Mouse (Mus musculus): Measurements from ENCODE around the gene Cpsf4. TPM values are rescaled to one million over a fixed set of nuclear protein-coding genes. Genes with fewer than 3 reads are reported as not detected.
"Not testable (repeated sequence)": the region's sequence is repeated elsewhere in the genome, so short reads cannot be mapped to it uniquely, and the experiment has no call there.

The Cpsf4 gene
- 34.0 and 34.6 TPM in 2 replicates for polyA plus RNA-seq (2012; rRNA removed)

DNA sequence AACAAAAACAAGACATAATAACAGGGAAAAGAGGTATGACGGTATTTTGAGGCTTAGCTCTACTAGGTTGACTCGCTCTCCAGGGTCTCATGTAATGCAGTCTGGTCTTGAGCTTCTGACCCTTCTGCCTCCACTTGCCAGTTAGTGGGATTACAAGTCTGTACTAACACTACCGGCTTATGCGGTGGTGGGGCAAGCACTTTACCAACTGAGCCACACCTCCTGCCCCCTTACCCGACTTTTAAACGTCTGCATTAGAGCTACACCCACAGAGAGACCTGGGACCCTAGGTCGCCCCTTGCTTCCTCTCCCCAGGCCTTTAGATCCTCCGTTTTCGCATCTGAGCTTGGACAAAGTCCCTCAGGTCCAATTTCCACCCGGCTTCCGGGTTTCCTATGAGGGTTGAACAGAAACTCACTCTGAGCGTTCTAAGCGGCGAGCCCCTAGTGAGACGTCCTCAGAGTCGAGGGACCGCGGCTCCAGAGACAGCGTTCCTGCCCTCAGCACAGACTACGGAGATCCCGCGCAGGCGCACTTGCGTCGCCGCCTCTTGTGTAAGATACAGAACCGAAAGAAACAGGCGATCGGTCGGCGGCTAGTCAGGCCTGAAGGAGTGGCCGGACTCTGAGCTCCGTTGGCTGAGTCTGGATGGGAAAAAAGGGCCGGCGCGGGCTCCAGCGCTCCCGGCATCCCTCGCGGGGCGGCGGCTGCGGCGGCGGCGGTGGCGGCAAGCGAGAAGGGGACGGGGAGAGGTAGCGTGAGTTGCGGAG, at the start of gene Cpsf4, which contains the start of gene Ptcd1:
Cpsf4 (plus strand) TSS at position 678 of the 770 bp plus-strand sequence.
Ptcd1 (minus strand) TSS at position 573 of the 770 bp plus-strand sequence.
- peak; percentile 97 for DNase-seq (ENCODE audit: low read depth, low spot score)
- under 1% methylated on average over 51 of the region's 51 CpGs for WGBS

DNA sequence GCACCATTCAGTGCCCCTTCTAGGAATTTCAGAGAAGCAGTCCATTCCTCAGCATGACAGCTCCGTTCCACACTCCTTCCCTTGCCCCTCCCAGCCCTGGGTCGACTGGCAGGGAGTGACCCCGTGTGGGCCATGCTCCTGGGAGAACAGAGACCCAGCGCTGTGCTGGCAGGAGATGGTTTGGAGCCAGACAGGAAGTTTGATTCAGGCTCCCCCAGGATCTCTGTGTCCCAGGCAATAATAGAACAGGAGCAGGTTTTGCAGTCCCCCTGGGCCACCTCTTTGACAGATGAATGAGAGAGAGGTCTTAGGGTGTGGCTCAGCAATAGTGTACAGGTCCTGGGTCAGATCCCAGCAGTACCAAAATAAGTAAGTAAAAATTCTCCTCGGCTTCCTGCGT, 49.0 kb upstream of the Cpsf4 start:
- DNase-seq (ENCODE audit: low read depth, low spot score), result no peak
- WGBS, result 48% methylated on average over 6 of the region's 6 CpGs

DNA sequence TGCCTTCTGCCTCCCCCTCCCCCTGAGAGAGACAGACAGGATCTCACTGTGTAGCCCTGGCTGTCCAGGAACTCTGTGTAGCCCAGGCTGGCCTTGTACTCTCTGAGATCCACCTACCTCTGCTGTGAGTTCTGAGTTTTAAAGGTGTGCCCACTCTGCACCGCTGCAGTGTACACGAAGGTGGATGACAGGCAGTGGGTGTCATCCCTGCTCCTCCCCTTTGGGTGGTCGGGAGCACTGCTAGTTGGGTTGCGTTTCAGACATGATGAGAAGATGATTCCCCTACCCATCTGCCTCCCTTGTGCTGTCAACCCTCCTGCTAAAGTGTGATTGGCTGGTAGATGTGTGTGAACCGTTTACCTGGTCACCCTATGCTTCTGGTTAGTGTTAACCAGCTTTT, 48.6 kb upstream of the Cpsf4 start:
- no peak for DNase-seq (ENCODE audit: low read depth, low spot score)
- 90% methylated on average over 5 of the region's 5 CpGs for WGBS

DNA sequence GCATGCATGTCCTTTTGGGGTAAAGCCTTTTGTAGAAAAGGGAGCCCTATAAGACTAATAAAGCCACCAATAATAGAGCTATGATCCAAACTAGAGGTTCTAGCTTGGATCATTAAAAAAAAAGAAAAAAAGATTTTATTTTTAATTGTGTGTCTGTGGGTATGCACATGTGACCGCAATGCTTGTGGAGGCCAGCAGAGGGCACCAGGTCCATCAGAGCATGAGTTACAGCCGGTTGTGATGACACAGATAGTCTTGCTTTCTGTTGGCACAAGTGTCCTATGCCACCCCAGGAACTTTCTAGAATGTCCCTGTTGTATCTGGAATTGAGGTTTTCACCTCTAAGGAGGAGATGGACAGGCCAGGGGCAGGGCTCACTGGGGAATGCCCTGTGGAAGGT, 47.6 kb upstream of the Cpsf4 start:
- 96% methylated on average over 2 of the region's 2 CpGs for WGBS

DNA sequence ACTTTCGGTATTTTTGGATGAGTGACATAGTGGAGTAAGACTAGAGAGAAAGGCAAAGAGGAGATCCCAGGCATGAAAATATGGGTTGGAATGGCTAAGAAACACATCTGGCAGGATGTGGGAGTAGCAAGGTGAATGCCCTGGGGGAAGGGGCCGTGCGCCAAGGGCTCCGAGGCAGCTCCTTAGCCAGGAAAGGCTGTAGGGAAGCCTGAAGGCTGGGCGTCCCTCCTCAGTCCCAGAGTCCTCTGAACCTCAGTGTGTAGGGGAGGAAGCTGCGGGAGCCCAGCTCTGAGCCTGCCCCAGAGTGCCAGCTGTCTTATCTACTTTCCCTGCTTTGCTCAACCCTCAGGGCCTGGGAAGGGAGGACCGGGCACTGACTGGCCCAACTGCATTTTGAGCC, 46.1 kb upstream of the Cpsf4 start:
- WGBS, result 72% methylated on average over 7 of the region's 7 CpGs
- DNase-seq (ENCODE audit: low read depth, low spot score), result no peak

More for the DNA sequence above, 47.6 kb upstream of the Cpsf4 start:
- no peak for DNase-seq (ENCODE audit: low read depth, low spot score)

DNA sequence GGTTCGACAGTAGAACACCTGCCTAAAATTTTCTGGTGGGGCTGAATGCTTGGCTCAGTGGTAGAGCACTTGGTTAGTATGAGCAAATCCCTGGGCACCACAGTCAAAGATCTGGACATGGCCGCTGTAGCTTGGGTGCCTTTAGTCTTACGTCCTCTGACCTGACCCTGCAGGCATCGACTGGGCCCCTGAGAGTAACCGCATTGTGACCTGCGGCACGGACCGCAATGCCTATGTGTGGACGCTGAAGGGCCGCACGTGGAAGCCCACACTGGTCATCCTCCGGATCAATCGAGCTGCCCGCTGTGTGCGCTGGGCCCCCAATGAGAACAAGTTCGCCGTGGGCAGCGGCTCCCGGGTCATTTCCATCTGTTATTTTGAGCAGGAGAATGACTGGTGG, 43.6 kb upstream of the Cpsf4 start:
- DNase-seq (ENCODE audit: low read depth, low spot score), result no peak

DNA sequence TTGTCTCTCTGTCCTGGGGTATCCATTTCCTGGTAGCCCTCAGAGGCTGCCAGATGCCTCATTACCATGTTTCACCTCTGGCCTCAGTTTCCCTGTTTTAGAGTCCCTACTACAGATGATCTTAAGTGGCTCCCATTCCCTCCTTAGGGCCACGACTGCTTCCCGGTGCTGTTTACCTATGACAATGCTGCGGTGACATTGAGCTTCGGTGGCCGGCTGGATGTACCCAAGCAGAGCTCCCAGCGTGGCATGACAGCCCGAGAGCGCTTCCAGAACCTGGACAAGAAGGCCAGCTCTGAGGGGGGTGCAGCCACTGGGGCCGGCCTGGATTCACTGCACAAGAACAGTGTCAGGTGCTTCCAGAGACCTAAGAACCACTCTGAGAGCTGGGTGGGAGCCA, 40.4 kb upstream of the Cpsf4 start:
- WGBS, result 90% methylated on average over 9 of the region's 9 CpGs
- no peak for DNase-seq (ENCODE audit: low read depth, low spot score)

More for the DNA sequence above, 43.6 kb upstream of the Cpsf4 start:
- 92% methylated on average over 19 of the region's 19 CpGs for WGBS

DNA sequence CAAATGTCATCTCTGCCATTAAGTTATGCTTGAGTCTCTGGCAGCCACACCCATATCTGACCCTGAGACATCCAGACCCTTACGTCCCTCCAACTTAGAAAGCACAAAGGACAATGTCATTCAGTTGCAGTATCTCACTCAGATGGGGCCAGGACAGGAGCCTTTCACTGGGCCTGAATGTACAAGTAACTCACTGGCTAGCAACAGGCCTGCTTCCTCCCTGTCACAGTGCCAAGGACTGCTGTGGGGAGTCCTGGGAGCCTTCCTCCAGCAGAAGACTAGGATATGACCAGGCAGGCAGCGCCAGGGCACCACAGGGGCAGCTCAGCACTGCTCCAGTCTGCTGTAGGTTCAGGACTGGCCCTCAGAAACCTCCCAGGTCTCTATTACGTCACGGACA, 37.9 kb upstream of the Cpsf4 start:
- no peak for DNase-seq (ENCODE audit: low read depth, low spot score)
- 87% methylated on average over 4 of the region's 4 CpGs for WGBS

DNA sequence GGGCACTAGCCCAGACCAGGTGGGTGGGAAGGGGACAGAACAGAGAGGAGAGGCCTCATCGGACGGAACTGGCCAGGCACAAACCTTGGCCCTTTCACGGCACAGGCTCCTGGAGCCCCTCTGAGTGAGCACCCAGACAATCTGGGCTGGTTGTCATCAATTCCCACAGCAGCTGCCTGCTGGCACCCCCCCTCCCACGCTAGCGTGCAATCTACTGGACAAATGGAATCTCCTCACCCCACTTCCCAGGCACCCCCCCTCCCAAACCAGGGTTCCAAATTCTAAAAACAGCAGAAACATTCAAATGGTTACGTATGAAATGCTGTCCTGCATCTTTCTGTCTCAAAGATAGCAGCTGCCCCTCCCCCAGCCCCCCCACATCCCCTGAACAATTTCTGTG, 37.2 kb upstream of the Cpsf4 start:
- not testable (repeated sequence) for DNase-seq (ENCODE audit: low read depth, low spot score)
- WGBS, result 82% methylated on average over 4 of the region's 6 CpGs

DNA sequence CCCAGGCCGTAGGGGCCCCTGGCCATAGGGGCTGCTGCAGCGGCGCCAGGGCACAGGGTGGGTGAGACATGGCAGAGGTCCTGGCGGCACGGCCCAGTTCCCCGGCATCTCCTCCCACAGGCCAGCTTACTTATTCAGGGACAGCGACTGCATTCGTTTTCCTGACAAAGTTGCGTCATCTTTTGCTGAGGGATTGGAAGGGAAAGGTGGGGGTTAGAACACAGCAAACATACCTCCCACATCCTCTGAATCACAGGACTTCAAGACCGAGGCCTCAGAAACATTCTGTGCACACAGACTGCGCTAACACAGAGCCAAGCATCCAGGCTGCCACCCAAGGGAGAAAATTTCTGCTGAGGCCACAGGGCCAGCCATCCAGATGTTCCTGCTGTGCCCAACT, 36.8 kb upstream of the Cpsf4 start:
- 73% methylated on average over 11 of the region's 11 CpGs for WGBS
- DNase-seq (ENCODE audit: low read depth, low spot score), result no peak

DNA sequence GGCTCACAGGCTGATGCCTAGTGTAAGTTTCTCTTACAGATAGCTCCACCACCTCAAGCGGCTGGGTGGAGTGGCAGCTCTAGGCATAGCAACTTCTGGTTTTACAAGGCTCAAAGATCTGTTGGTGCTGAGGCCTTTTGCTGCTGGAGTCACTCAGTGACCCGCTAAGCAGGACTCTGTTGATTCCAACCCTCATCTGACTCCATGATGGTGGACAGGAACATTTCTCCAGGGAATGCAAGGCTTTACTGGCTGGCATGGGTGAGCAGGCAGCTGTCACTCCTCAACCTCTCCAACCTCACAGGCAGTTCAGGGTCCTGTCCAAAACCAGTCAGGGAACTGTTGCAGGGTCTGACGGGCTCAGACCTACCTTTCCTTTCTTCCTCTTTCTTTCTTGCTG, 36.0 kb upstream of the Cpsf4 start:
- DNase-seq (ENCODE audit: low read depth, low spot score), result no peak
- 62% methylated on average over 3 of the region's 3 CpGs for WGBS

DNA sequence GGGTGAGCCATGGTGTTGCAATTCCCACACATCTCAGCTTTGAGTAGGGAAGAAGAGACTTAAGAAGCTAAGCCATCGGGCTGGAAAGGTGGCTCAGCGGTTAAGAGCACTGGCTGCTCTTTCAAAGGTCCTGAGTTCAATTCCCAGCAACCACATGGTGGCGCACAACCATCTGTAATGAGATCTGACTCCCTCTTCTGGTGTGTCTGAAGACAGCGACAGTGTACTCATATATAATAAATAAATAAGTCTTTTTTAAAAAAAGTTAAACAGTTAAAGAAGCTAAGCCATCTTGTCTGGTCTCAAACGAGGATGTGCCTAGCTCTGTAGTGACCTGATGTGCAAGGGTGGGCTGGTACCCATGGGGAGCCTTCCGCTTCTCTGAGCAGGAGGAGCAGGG, 33.7 kb upstream of the Cpsf4 start:
- 90% methylated on average over 6 of the region's 6 CpGs for WGBS
- not testable (repeated sequence) for DNase-seq (ENCODE audit: low read depth, low spot score)

DNA sequence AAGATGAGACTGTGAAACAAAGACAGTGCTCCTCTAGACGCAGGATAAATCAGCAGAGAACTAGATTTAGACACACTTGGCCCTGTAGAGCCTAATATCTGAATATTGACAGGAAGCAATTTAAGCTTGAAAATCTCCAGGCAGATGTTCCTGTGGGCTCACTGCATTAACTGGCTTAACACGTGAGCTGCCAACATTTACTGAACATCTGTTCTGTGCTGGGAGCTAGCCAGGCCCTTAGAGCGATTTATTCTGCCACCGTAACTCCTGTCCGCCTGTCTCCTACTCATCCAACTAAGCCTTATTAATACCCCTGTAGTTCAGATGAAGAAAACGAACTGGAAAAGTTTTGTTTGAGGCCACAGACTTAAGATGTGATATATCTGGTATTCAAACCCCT, 28.2 kb upstream of the Cpsf4 start:
- no peak for DNase-seq (ENCODE audit: low read depth, low spot score)
- WGBS, result 2% methylated on average over 6 of the region's 6 CpGs

DNA sequence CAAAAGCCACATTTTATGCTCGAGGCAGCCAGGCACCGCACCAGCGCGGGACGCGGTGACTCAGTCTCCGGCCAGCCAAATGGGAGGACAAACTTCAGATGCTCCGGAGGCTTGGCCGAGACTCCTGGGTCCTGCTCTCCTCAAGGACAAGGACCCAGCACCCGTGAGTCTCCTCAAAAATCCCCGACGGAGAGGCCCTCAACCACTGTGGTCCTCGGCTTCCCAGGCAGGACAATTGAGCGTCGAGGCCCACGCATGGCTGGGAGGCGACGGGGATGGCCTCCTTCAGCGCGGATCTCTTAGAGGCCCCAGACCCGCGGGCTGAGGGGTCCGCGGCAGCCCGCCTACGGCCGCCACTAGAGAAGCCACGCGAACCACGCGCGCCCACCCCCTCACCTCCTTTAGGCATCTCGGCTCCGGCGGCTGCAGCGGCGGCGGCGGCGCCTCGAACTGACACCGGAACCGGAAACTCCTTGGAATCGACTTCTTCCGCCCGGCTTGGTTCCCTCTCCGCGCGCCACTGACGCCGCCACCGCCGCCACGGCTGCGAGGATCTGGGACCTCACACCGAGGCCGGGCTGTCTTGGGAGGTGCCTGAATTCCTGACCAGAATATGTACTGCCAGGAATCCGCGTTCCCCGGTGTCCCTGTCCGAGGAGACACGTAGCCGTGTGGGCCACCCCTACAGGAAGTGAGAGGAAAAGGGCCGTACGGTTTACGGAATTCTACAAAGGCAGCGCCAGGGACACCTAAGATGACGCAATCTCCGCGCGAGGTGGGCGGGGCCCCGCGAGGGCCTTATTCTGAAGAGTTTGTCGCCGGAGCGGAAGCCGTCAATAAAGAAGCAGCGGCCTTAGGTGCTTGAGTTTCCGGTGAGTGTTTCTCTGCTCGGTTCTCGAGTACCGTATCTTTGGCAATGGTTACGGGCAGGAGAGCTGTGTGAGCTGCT, 27.2 kb upstream of the Cpsf4 start, which contains the start of the genes Pdap1 and Bud31:
Pdap1 (minus strand) TSS at position 668 of the 949 bp plus-strand sequence.
Bud31 (plus strand) TSS at position 792 of the 949 bp plus-strand sequence.
- under 1% methylated on average over 84 of the region's 84 CpGs for WGBS
- peak; percentile 74 for DNase-seq (ENCODE audit: low read depth, low spot score)

DNA sequence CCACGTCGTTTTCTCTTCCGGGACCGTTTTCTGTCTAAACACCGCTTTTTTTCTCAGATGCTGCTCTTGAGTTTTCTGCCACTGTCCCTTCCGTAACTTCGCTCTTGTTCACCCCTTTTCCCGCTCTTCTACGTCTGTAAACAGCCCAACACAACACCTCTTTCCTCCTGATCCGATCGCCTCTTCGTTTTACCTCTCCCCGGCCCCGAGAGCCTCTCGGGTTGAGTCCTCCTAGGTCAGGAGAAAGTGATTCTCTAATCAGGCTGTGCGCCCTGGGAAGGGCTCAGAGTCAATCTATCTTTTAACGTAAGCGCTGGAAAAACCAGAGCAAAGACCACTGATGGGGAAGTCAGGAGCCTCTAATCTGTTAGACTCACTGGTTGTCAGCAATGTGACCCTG, 26.4 kb upstream of the Cpsf4 start:
- DNase-seq (ENCODE audit: low read depth, low spot score), result no peak
- under 1% methylated on average over 18 of the region's 18 CpGs for WGBS

DNA sequence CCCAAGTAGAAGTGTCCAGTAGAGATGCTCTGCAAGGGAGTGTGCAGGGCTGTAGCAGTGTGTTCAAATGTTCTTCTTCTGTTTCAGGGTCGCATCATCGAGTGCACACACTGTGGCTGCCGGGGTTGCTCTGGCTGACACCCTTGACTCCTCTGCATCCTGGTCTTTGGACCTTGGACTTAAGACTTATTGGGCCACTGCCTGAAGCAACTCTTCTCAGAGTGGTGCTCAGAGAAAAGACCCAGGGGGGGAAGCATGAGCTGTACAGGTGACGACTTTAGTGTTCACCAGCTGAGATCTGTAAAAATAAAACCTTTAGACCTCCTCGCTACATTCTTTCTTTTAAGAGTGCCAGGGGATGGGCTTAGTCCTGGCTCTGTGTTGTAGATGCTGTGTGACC, 19.3 kb upstream of the Cpsf4 start:
- DNase-seq (ENCODE audit: low read depth, low spot score), result no peak
- WGBS, result 73% methylated on average over 5 of the region's 5 CpGs

DNA sequence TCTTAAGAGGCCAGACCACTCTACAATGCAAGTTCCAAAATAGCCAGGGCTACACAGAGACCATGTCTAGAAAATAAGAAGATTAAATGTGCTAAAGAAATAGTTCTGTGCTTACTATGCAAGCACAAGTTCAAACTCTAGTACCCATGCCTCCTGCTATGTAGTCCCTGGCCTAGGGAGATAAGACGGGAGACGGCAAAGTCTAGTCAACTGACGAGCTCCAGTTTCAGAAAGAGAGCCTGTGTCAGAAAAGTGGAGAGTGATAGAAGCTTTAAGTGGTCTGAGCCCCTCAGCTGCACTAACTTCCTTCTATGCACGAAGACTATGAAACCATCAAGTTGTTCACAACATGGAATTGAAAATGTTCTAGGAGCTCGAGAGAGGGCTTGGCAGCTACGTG, 17.7 kb upstream of the Cpsf4 start:
- WGBS, result 91% methylated on average over 6 of the region's 6 CpGs
- DNase-seq (ENCODE audit: low read depth, low spot score), result no peak

DNA sequence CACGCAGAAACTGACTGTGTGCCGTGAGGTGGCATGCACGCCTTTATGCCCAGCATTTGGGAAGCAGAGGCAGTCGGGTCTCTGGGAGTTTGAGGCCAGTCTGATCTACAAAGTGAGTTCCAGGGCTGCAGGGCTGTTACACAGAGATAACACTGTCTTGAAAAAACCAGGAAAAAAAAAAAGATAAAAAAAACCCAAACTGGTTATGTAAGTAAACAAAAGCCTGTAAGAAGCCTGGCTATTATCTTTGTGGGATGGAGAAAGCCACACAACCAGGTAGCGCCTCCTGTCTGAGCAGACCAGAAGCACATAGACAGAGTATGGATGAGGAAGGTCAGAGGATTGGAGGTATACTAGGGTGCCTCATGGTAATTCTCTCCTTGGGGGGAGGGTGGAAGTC, 14.3 kb upstream of the Cpsf4 start:
- 93% methylated on average over 5 of the region's 5 CpGs for WGBS
- DNase-seq (ENCODE audit: low read depth, low spot score), result no peak

DNA sequence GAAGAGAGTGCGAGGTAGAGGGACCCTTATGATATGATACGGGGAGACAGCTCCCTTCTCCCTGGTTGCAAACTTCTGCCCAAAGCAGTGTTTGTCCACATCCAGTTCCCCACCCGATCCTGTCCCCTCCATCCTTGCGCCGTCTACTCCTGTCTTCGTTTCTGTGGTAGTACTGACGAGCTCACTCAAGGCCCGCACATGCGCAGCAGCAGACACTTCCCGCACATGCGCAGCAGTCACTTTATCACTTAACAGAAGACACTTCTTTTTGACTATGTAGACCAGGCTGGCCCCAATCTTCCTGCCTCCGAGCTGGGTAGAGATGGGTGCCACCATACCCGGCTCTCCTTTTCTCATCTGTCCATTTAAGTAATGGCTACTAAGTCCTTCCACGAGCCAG, 5.7 kb upstream of the Cpsf4 start:
- no peak for DNase-seq (ENCODE audit: low read depth, low spot score)
- 94% methylated on average over 14 of the region's 14 CpGs for WGBS

DNA sequence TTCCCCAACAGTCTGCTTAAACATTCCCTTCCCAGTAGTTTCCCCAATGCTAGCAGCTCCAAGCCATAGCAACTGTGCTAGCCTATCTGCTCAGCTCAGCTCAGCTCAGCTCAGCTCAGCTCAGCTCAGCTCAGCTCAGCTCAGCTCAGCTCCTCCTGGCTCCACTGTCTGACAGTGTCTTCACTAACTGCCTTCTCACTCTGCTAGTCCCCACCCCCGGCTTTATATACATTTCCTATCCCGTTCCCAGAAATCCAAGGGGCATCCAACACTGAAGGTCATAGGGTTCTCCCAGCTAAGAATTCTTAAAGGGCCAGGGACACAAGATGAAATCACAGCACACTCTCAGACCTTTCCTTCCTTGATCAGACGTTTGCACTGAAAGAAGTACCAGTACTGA, 2.3 kb upstream of the Cpsf4 start:
- WGBS, result 37% methylated on average over 3 of the region's 3 CpGs
- DNase-seq (ENCODE audit: low read depth, low spot score), result no peak

All from large intestine, adult 2 months (tissue).